Mouse (Mus musculus) midbrain, embryonic 14.5 days (tissue): ENCODE measurements around the gene Rai14. TPM values are rescaled to one million over a fixed set of nuclear protein-coding genes. Genes with fewer than 3 reads are reported as not detected.

Experiments used
- ATAC-seq: fragments of 200-750 bp; cut with Nextera tagmentation; 2 replicates; pipeline ENCODE4 v1.8.0; 2017; ENCODE audit warnings: moderate number of reproducible peaks, moderate library complexity; ENCODE audit not compliant: low FRiP score, low TSS enrichment
- DNase-seq: peaks from one replicate; pipeline ENCODE4 v3.0.0-alpha.2; 2015
- H3K27ac ChIP-seq: fragments of 300-500 bp; sonication (generic); replicated peaks from 2 replicates; pipeline ENCODE4 v1.5.1; 2014; ENCODE audit warnings: mild to moderate bottlenecking, low read depth, low read length, moderate library complexity
- H3K27me3 ChIP-seq: fragments of 300-500 bp; sonication (generic); 2 replicates; pipeline ENCODE4 v1.6.1; 2014; ENCODE audit warnings: low read length, control low read depth, mixed read lengths; ENCODE audit not compliant: control insufficient read depth, insufficient read depth
- H3K36me3 ChIP-seq: fragments of 300-500 bp; sonication (generic); 2 replicates; pipeline ENCODE4 v1.6.1; 2014; ENCODE audit warnings: low read length, control low read depth; ENCODE audit not compliant: control insufficient read depth, insufficient read depth
- H3K4me1 ChIP-seq: fragments of 300-500 bp; sonication (generic); 2 replicates; pipeline ENCODE4 v1.6.1; 2014; ENCODE audit warnings: mild to moderate bottlenecking, antibody characterized with exemption, low read length, control low read depth; ENCODE audit not compliant: control insufficient read depth, insufficient read depth
- H3K4me2 ChIP-seq: fragments of 300-500 bp; sonication (generic); 2 replicates; pipeline ENCODE4 v1.6.1; 2014; ENCODE audit warnings: mild to moderate bottlenecking, low read length, moderate library complexity
- H3K4me3 ChIP-seq: fragments of 300-500 bp; sonication (generic); replicated peaks from 2 replicates; pipeline ENCODE4 v1.5.1; 2014; ENCODE audit warnings: low read depth, low read length
- H3K9ac ChIP-seq: fragments of 300-500 bp; sonication (generic); replicated peaks from 2 replicates; pipeline ENCODE4 v1.6.1; 2014; ENCODE audit warnings: mild to moderate bottlenecking, low read length, moderate library complexity
- H3K9me3 ChIP-seq: fragments of 300-500 bp; sonication (generic); 2 replicates; pipeline ENCODE4 v1.6.1; 2016; ENCODE audit warnings: low read length, control low read depth, mixed read lengths; ENCODE audit not compliant: control insufficient read depth
- WGBS: fragments of 180-500 bp; shearing (Covaris S2); extraction: QIAGEN DNeasy Blood & Tissue Kit; methylation state at CpG from one replicate; pipeline ENCODE4 v1.1.7; 2014; 5-methylcytosine and 5-hydroxymethylcytosine counted together
- polyA plus RNA-seq: library from polyadenylated mRNA; unstranded; fragments of >200 nt; fragmentation: Nextera tagmentation; extraction: Ambion mirVana; gene quantifications from 2 replicates; pipeline ENCODE4 v1.2.1, GENCODE M21; 2014

Rai14 gene
- polyA plus RNA-seq, 1 experiment from 2014 or later, result 20.5 TPM

DNA sequence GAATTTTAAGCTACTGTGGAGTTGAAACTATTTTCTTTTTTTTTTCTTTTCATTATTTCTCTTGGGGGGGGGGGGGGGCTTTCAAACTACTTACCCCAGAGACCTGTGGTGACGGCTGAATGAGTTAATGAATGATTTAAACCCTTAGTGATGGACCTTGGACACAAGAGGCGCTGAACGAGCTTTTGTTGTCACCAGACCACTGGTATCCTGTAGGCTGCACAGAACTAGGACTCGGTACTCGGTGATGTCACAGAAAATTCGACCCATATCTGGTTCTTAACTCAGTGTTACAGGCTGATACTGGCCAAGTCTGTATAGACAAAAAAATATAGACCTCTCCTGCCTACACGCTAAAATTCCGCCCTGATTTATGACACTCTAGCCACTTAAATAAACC, 69.3 kb downstream of the Rai14 start:
- no peaks in the 10 kb centered on the region for H3K27me3 ChIP-seq
- no peak overlapping the region for H3K4me3 ChIP-seq
- H3K9ac ChIP-seq, result no peak overlapping the region
- WGBS, result 51% methylated on average over 8 of the region's 8 CpGs
- H3K9me3 ChIP-seq, result no peaks in the 10 kb centered on the region
- DNase-seq (no peak), ATAC-seq (no peak)
- H3K27ac ChIP-seq, result no peak overlapping the region
- 0 out of 2 replicates have a peak, but pooled peaks cover 25% of the 10 kb centered on the region for H3K4me1 ChIP-seq
- H3K36me3 ChIP-seq, result no peaks in the 10 kb centered on the region
- H3K4me2 ChIP-seq, result no peak overlapping the region

DNA sequence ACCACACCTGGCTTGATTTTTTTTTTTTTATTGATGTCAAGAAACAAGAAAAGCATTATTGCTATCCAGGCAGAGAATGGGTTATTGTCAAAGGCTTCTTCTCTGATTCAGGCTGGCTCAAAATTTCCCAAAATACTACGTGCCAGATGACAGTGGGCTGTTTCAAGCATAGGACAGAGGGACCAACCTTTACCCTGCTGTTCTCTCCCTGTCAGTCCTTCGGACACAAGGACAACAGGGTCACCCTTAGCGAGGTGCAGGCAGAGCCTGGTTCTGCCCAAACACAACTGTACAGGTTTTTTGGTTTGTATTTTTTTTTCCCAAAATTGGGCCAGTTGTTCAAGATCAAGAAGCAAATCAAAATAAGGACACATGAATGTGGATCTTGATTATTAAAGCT, 70.6 kb downstream of the Rai14 start:
- H3K36me3 ChIP-seq, result no peaks in the 10 kb centered on the region
- no peak overlapping the region for H3K9ac ChIP-seq
- 93% methylated on average over 3 of the region's 3 CpGs for WGBS
- H3K27ac ChIP-seq, result no peak overlapping the region
- H3K4me3 ChIP-seq, result no peak overlapping the region
- H3K4me1 ChIP-seq, result 0 out of 2 replicates have a peak, but pooled peaks cover 22% of the 10 kb centered on the region
- H3K4me2 ChIP-seq, result no peak overlapping the region
- no peaks in the 10 kb centered on the region for H3K27me3 ChIP-seq
- DNase-seq (no peak), ATAC-seq (no peak)
- no peaks in the 10 kb centered on the region for H3K9me3 ChIP-seq

DNA sequence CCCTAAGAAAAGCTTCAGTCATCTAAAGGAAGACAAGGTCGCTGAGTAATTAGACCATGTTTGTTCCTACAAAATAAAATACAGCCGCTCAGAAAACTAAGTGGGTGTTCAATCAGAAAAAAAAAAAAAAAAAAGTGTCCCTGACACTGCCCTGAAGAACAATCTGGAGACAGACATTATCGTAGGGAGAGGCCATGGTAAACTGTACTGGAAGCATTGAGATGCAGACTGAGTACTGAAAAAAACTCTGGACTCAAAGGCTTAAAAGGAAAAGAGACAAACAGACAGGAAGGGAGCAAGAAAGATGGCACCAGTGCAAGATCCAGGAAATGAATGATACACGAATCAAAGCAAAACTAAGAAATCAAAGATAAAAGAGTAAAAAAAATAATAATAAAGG, 71.2 kb downstream of the Rai14 start:
- Histone ChIP-seq H3K4me2 (no peak overlapping the region), H3K36me3 (no peaks in the 10 kb centered on the region), H3K9me3 (no peaks in the 10 kb centered on the region), H3K4me1 (0 out of 2 replicates have a peak, but pooled peaks cover 17% of the 10 kb centered on the region), H3K27ac (no peak overlapping the region), H3K9ac (no peak overlapping the region), H3K27me3 (no peaks in the 10 kb centered on the region), H3K4me3 (no peak overlapping the region)
- no peak for ATAC-seq
- 55% methylated on average over 4 of the region's 4 CpGs for WGBS
- DNase-seq, result no peak

DNA sequence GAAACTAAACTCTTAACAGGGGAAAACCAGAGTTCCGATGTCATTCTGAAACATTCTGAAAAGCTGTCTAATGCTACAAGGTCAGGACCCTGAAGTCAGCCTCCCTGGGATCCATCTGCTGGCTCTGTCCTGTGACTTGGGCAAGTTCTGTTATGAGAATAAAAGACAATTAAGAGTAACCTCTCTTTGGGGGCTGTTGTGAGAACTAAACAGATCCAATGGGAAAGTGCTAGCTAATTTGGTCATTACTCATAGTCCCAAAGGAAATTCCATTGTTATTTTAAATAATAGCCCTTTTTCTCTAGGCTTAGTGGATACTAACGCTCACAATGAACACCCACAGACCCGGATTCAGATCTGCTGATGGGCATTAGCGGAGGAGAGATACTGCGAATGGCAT, 72.0 kb downstream of the Rai14 start:
- Histone ChIP-seq H3K4me1 (0 out of 2 replicates have a peak, but pooled peaks cover 11% of the 10 kb centered on the region), H3K9ac (no peak overlapping the region), H3K4me3 (no peak overlapping the region), H3K27me3 (no peaks in the 10 kb centered on the region), H3K4me2 (no peak overlapping the region), H3K36me3 (no peaks in the 10 kb centered on the region), H3K9me3 (no peaks in the 10 kb centered on the region), H3K27ac (no peak overlapping the region)
- ATAC-seq (no peak), DNase-seq (no peak)
- 11% methylated on average over 5 of the region's 5 CpGs for WGBS

DNA sequence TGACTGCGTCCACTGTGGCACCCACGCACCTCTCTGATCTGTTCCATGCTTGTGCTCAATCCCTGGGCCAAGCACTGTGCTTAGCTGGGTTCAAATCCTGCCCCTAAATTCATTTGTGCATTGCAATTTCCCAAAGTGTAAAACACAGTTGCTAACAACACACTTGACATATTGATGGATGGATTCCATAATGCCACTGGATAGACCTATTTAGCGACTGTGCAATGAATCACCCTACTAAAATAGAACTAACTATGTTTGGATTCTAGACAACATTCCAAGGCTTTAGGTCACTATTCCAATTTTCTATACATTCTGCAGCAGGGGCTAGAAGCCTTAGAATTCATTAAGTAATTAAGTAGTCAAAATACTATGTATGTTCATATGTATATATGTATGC, 73.7 kb downstream of the Rai14 start:
- H3K27ac ChIP-seq, result no peak overlapping the region
- no peak overlapping the region for H3K4me2 ChIP-seq
- 96% methylated on average over 3 of the region's 3 CpGs for WGBS
- H3K36me3 ChIP-seq, result no peaks in the 10 kb centered on the region
- no peaks in the 10 kb centered on the region for H3K27me3 ChIP-seq
- no peak overlapping the region for H3K4me3 ChIP-seq
- ATAC-seq (no peak), DNase-seq (no peak)
- H3K4me1 ChIP-seq, result 0 out of 2 replicates have a peak, but pooled peaks cover 11% of the 10 kb centered on the region
- no peaks in the 10 kb centered on the region for H3K9me3 ChIP-seq
- H3K9ac ChIP-seq, result no peak overlapping the region

DNA sequence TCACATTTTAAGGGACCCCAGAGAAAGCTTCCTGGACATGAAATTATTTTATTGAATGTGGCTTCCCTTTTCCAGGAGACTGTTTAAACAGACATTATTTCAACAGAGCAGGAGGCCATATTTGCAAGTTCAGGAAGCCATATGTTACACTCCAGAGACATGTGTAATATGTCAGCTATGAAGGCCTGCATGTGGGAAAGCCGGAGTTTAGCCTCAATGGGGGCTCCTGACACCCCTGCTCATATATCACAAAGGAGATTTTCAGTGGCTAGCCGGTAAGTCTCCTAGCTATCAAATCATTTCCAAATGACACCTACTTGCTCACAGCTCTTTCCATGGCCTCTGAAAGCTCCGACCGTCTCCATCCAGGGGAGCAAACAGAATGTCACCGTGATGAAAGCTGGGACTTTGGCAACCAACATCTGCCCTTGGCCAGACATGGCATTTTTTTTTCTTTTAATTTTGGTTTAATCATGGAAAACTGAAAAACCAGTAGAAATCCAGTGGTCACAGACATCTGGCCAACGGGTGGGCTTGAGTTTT, 77.1 kb downstream of the Rai14 start:
- no peak overlapping the region for H3K4me2 ChIP-seq
- H3K27me3 ChIP-seq, result no peaks in the 10 kb centered on the region
- H3K9me3 ChIP-seq, result no peaks in the 10 kb centered on the region
- H3K9ac ChIP-seq, result no peak overlapping the region
- 0 out of 2 replicates have a peak, but pooled peaks cover 5% of the 10 kb centered on the region for H3K4me1 ChIP-seq
- 0 out of 2 replicates have a peak, but pooled peaks cover 2% of the 10 kb centered on the region for H3K36me3 ChIP-seq
- ATAC-seq (no peak), DNase-seq (no peak)
- WGBS, result 90% methylated on average over 6 of the region's 6 CpGs
- no peak overlapping the region for H3K4me3 ChIP-seq
- no peak overlapping the region for H3K27ac ChIP-seq

DNA sequence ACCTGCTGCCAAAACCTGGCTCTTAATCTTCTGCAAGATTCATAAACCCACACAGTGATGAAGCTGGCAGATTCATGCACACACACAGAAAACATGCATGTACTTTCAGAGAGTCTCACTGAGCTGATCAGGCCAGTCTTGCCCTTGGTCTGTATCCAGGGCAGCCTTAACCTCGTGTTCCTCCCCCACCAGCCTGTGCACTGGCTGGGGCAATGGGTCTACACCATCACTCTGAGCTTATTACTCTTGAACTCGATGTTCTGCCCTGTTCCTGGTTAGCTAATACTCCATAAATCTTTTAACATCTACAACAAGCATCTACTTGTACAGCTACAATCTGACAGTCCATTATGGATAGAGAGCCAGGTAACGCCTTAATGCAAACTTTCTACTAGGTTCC, 77.6 kb downstream of the Rai14 start:
- H3K27ac ChIP-seq, result no peak overlapping the region
- 91% methylated on average over 3 of the region's 3 CpGs for WGBS
- H3K4me3 ChIP-seq, result no peak overlapping the region

DNA sequence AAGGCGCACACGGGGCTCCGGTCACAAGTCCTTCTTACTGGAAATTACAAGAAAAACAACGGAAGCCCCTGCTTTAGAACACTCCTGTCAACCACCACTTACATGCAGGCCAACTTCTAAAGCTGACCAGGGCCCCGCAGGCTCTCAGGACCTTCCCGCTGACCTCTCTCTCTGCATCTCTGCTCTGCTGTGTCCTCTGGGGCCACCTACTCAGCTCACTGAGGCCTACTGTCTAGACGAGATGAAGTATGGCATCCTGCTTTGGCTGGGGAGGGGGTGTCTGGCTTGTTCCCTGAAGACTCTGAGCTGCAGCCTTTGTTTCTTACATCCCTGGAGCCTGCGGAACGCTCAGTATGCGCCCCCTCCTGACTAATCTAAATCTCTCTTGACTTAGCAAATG, 79.3 kb downstream of the Rai14 start:
- DNase-seq (no peak), ATAC-seq (no peak)
- Histone ChIP-seq H3K27me3 (no peaks in the 10 kb centered on the region), H3K4me1 (0 out of 2 replicates have a peak, but pooled peaks cover 3% of the 10 kb centered on the region), H3K36me3 (0 out of 2 replicates have a peak, but pooled peaks cover 2% of the 10 kb centered on the region), H3K4me2 (no peak overlapping the region), H3K9me3 (no peaks in the 10 kb centered on the region), H3K9ac (no peak overlapping the region), H3K4me3 (no peak overlapping the region), H3K27ac (no peak overlapping the region)
- WGBS, result 54% methylated on average over 10 of the region's 10 CpGs

More for the DNA sequence above, 77.6 kb downstream of the Rai14 start:
- Histone ChIP-seq H3K36me3 (0 out of 2 replicates have a peak, but pooled peaks cover 2% of the 10 kb centered on the region), H3K27me3 (no peaks in the 10 kb centered on the region), H3K9ac (no peak overlapping the region), H3K4me2 (no peak overlapping the region), H3K9me3 (no peaks in the 10 kb centered on the region), H3K4me1 (0 out of 2 replicates have a peak, but pooled peaks cover 3% of the 10 kb centered on the region)
- ATAC-seq (no peak), DNase-seq (no peak)

DNA sequence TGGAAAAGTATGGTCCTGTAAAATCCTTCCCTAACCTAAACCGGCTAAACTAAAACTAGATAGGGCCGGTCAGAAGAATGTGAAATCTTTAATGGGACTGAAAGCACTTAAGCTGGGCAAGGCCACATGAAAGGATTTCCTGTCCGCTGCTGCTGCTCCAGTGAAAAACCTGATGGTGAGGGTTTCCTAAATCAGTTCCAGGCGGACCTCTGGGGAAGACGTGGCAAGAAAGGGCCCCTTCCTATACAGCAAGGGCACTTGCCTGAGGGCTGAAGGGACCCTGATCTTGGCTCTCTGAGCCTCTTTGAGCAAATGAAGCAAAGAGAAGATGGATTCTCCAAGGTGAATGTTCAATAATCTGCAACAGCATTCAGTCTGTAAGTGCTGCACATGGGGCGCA, 80.2 kb downstream of the Rai14 start:
- no peak overlapping the region for H3K4me3 ChIP-seq
- H3K27ac ChIP-seq, result no peak overlapping the region
- DNase-seq (no peak), ATAC-seq (no peak)
- H3K9me3 ChIP-seq, result no peaks in the 10 kb centered on the region
- 0 out of 2 replicates have a peak, but pooled peaks cover 2% of the 10 kb centered on the region for H3K36me3 ChIP-seq
- H3K27me3 ChIP-seq, result no peaks in the 10 kb centered on the region
- H3K9ac ChIP-seq, result no peak overlapping the region
- WGBS, result 68% methylated on average over 6 of the region's 6 CpGs
- 0 out of 2 replicates have a peak, but pooled peaks cover 3% of the 10 kb centered on the region for H3K4me1 ChIP-seq
- no peak overlapping the region for H3K4me2 ChIP-seq
